Mouse (Mus musculus) gastrocnemius, postnatal 10 days (tissue): ENCODE data around the gene Bbip1. TPM values are rescaled to one million over a fixed set of nuclear protein-coding genes. Genes with fewer than 3 reads are reported as not detected.

Experiments used
- DNase-seq: peaks from one replicate; pipeline ENCODE4 v3.0.0; 2021; ENCODE audit warnings: mixed read lengths
- total RNA-seq, 2 experiments: library from RNA; stranded (reverse); gene quantifications; 2 replicates each; pipeline ENCODE4 v1.2.3; 2021

Bbip1 gene
- total RNA-seq, 2 experiments from 2014 or later: 41.6 to 45.5 TPM

- no peak for DNase-seq
Observed at GRCm38 (mm10) chr19:53890781-53891251, 53.6 kb downstream of the Bbip1 start.

- no peak for DNase-seq
Observed at GRCm38 (mm10) chr19:53890274-53890673, 54.2 kb downstream of the Bbip1 start.

GRCm38 (mm10) chr19:53889555-53889954, 54.9 kb downstream of the Bbip1 start:
- DNase-seq: no peak

DNA sequence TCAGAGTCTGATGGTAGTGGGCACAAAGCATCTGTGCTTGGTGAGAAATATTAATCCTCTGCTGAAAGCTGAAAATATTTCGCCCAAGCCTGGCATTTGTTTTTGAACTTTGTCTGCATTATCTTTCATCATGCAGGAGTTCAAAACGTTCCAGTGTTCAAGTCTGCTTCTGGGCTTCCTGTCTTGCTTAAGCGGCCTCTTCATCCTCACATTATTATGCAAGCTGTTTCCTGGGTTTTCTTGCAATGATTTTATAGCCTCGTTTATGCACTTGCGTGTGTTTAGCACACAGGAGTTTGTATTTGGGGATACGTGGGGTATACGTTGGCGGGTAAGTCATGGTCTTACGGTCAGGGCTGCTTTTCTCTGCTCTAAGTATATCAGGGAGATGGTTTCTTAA, 56.1 kb downstream of the Bbip1 start:
- DNase-seq: no peak

DNA sequence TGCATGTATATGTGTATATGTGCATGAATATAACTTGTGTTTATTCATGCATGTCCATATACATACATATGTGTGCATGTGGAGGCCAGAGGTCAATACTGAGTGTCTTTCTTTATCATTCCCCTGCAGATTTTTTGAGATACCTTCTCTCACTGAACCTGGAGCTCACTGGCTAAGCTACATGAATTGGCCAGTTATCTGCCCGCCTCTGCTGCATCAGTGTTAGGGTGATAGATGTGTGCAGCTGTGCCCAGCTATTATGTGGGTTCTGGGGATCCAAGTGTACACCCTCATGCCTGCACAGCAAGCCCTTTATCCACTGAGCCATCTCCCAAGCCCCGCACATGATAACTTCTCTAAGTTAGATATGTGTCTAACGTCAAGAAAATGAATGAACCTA, 56.6 kb downstream of the Bbip1 start:
- no peak for DNase-seq

GRCm38 (mm10) chr19:53886576-53887370, 57.7 kb downstream of the Bbip1 start:
- DNase-seq: no peak

- no peak for DNase-seq
Observed at GRCm38 (mm10) chr19:53885450-53885849, 59.0 kb downstream of the Bbip1 start.

DNA sequence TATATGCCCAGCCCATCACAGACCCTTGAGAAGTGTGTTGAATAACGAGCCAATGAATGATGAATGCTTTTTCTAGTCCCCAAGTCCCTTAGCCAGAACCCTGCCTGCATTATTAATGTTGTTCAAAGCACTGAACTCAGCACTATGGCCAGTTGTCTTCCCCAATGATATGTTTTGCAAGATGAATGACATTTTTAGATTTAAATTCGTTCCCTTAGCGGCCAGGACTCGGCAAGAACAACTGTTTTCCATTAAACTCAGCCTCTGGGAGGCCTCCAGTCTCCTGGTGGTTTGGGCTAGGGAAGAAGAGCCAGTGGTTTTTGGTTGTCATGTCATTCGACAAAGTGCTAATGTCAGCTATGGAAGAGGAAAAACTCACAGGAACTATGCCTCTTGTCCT, 62.6 kb downstream of the Bbip1 start:
- no peak for DNase-seq

DNA sequence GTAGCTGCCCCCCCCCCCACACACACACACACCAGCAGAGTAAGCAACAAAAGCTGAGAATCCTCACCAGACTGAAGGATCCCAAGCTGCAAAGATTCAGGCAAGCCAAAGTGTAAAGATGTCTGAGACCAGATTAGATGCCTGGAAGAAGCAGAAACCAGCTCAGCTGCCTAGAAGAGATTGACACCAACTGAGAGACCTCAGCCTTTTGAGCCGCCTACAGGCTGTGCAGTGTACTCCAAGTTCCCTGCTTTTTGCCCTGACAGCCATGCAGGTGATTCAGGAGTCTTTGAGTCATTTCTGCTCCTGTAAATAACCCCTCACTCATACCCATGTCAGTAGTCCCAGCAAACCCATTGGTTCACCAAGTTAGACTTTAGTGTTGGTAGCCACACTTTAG, 64.0 kb downstream of the Bbip1 start:
- no peak for DNase-seq

Other genes starting within 250 kb of the Bbip1 start
- gene Pdcd4, start 52.4 kb downstream of the Bbip1 start, total RNA-seq: 10 to 100 TPM; 27.6 to 32.3 TPM
- 10 to 100 TPM; 25.2 to 29.8 TPM for gene Shoc2, start 321 bp downstream of the Bbip1 start, total RNA-seq
- 1 to 10 TPM in 1 of 2 experiments, under 1 TPM in 1; 0.94 to 1.3 TPM for gene Adra2a, start 99.5 kb upstream of the Bbip1 start, total RNA-seq